Mouse (Mus musculus): ENCODE measurements around the gene Olfr1431. TPM values are rescaled to one million over a fixed set of nuclear protein-coding genes. Genes with fewer than 3 reads are reported as not detected.
"Not testable (repeated sequence)": the region's sequence is repeated elsewhere in the genome, so short reads cannot be mapped to it uniquely, and the experiment has no call there.

The Olfr1431 gene
- not detected in 2 replicates for polyA plus RNA-seq (2012; rRNA removed)

- Histone ChIP-seq H3K4me1 (ENCODE audit: control insufficient read depth, insufficient read depth, low read length) (no peaks in the 10 kb centered on the region), H3K27ac (ENCODE audit: insufficient read depth, low read depth, low read length) (no peak within 1 kb of the TSS), H3K4me3 (ENCODE audit: insufficient read depth, low read depth, low read length) (no peak within 1 kb of the TSS), H3K27me3 (replicated peaks; ENCODE audit: control insufficient read depth, insufficient read depth, low read length) (no peaks in the 10 kb centered on the region), H3K36me3 (ENCODE audit: control insufficient read depth, insufficient read depth, low read length) (no peaks in the 10 kb centered on the region)
- WGBS = 70% methylated on average over 1 of the region's 1 CpGs
- DNase-seq = no peak
- TF ChIP-seq CTCF (conservative IDR thresholded peaks at IDR 0.05; ENCODE audit: insufficient read depth, insufficient read length, low read depth, low read length) = no peak
- TF ChIP-seq POLR2A (IDR thresholded peaks at IDR 0.05; ENCODE audit: low read depth, low read length) = no peak
These were observed at the start of gene Olfr1431 for GRCm38 (mm10) chr19:12200334-12200733. TSS of gene Olfr1431 (plus strand) at chr19:12200634.

GRCm38 (mm10) chr19:12170062-12170599, 30.3 kb upstream of the Olfr1431 start, which contains the start of gene Olfr1555-ps1:
TSS of gene Olfr1555-ps1 (minus strand) at chr19:12170112.
- not testable (repeated sequence) for H3K27ac ChIP-seq (ENCODE audit: insufficient read depth, low read depth, low read length); H3K36me3 ChIP-seq (ENCODE audit: control insufficient read depth, insufficient read depth, low read length); DNase-seq; H3K4me1 ChIP-seq (ENCODE audit: control insufficient read depth, insufficient read depth, low read length); H3K27me3 ChIP-seq (replicated peaks; ENCODE audit: control insufficient read depth, insufficient read depth, low read length); H3K4me3 ChIP-seq (ENCODE audit: insufficient read depth, low read depth, low read length)
- 42% methylated on average over 1 of the region's 1 CpGs for WGBS

- H3K4me3 ChIP-seq (ENCODE audit: insufficient read depth, low read depth, low read length); H3K4me1 ChIP-seq (ENCODE audit: control insufficient read depth, insufficient read depth, low read length); H3K36me3 ChIP-seq (ENCODE audit: control insufficient read depth, insufficient read depth, low read length); H3K27me3 ChIP-seq (replicated peaks; ENCODE audit: control insufficient read depth, insufficient read depth, low read length); DNase-seq; H3K27ac ChIP-seq (ENCODE audit: insufficient read depth, low read depth, low read length): not testable (repeated sequence)
- 80% methylated on average over 5 of the region's 5 CpGs for WGBS
These were observed 25.0 kb upstream of the Olfr1431 start for GRCm38 (mm10) chr19:12175431-12175830.

GRCm38 (mm10) chr19:12199076-12199475, 1.4 kb upstream of the Olfr1431 start:
- not testable (repeated sequence) for H3K4me1 ChIP-seq (ENCODE audit: control insufficient read depth, insufficient read depth, low read length); H3K36me3 ChIP-seq (ENCODE audit: control insufficient read depth, insufficient read depth, low read length); H3K4me3 ChIP-seq (ENCODE audit: insufficient read depth, low read depth, low read length); H3K27ac ChIP-seq (ENCODE audit: insufficient read depth, low read depth, low read length); DNase-seq; H3K27me3 ChIP-seq (replicated peaks; ENCODE audit: control insufficient read depth, insufficient read depth, low read length)
- WGBS = 83% methylated on average over 4 of the region's 4 CpGs

GRCm38 (mm10) chr19:12232496-12232895, 32.1 kb downstream of the Olfr1431 start, which contains the start of gene Olfr1432:
TSS of gene Olfr1432 (minus strand) at chr19:12232596.
- not testable (repeated sequence) for DNase-seq; H3K4me1 ChIP-seq (ENCODE audit: control insufficient read depth, insufficient read depth, low read length); H3K27me3 ChIP-seq (replicated peaks; ENCODE audit: control insufficient read depth, insufficient read depth, low read length); H3K4me3 ChIP-seq (ENCODE audit: insufficient read depth, low read depth, low read length); H3K27ac ChIP-seq (ENCODE audit: insufficient read depth, low read depth, low read length); H3K36me3 ChIP-seq (ENCODE audit: control insufficient read depth, insufficient read depth, low read length)

GRCm38 (mm10) chr19:12241559-12241958, 41.1 kb downstream of the Olfr1431 start, which contains the start of gene Olfr262:
TSS of gene Olfr262 (minus strand) at chr19:12241659.
- no peak within 1 kb of the TSS for H3K4me3 ChIP-seq (ENCODE audit: insufficient read depth, low read depth, low read length)
- no peak for DNase-seq
- H3K27ac ChIP-seq (ENCODE audit: insufficient read depth, low read depth, low read length) = no peak within 1 kb of the TSS
- TF ChIP-seq CTCF (conservative IDR thresholded peaks at IDR 0.05; ENCODE audit: insufficient read depth, insufficient read length, low read depth, low read length) = no peak
- TF ChIP-seq POLR2A (IDR thresholded peaks at IDR 0.05; ENCODE audit: low read depth, low read length) = no peak
- WGBS = 79% methylated on average over 1 of the region's 1 CpGs
- no peaks in the 10 kb centered on the region for H3K4me1 ChIP-seq (ENCODE audit: control insufficient read depth, insufficient read depth, low read length)
- no peaks in the 10 kb centered on the region for H3K36me3 ChIP-seq (ENCODE audit: control insufficient read depth, insufficient read depth, low read length)
- no peaks in the 10 kb centered on the region for H3K27me3 ChIP-seq (replicated peaks; ENCODE audit: control insufficient read depth, insufficient read depth, low read length)

- Histone ChIP-seq H3K27me3 (replicated peaks; ENCODE audit: control insufficient read depth, insufficient read depth, low read length) (no peaks in the 10 kb centered on the region), H3K36me3 (ENCODE audit: control insufficient read depth, insufficient read depth, low read length) (no peaks in the 10 kb centered on the region), H3K4me3 (ENCODE audit: insufficient read depth, low read depth, low read length) (no peak within 1 kb of the TSS), H3K4me1 (ENCODE audit: control insufficient read depth, insufficient read depth, low read length) (no peaks in the 10 kb centered on the region), H3K27ac (ENCODE audit: insufficient read depth, low read depth, low read length) (no peak within 1 kb of the TSS)
- no peak for TF ChIP-seq POLR2A (IDR thresholded peaks at IDR 0.05; ENCODE audit: low read depth, low read length)
- WGBS = 54% methylated on average over 1 of the region's 1 CpGs
- no peak for DNase-seq
These were observed 60.3 kb downstream of the Olfr1431 start, which contains the start of gene Olfr235 for GRCm38 (mm10) chr19:12260732-12261131. TSS of gene Olfr235 (plus strand) at chr19:12261032.

Other genes with a start within 250 kb of the Olfr1431 start
- 21.7 and 24.8 TPM in 2 replicates for gene Osbp, start 234.7 kb upstream of the Olfr1431 start, polyA plus RNA-seq (2012; rRNA removed)
- not detected in 2 replicates for gene Olfr1423, start 159.3 kb upstream of the Olfr1431 start, polyA plus RNA-seq (2012; rRNA removed)
- gene Olfr1424, start 138.0 kb upstream of the Olfr1431 start, polyA plus RNA-seq (2012; rRNA removed) = not detected in 2 replicates
- not detected in 2 replicates for gene Olfr1425, start 122.9 kb upstream of the Olfr1431 start, polyA plus RNA-seq (2012; rRNA removed)
- not detected in 2 replicates for gene Olfr1426, start 108.6 kb upstream of the Olfr1431 start, polyA plus RNA-seq (2012; rRNA removed)
- not detected in 2 replicates for gene Olfr1427, start 97.3 kb upstream of the Olfr1431 start, polyA plus RNA-seq (2012; rRNA removed)
- gene Olfr1428, start 84.7 kb upstream of the Olfr1431 start, polyA plus RNA-seq (2012; rRNA removed) = not detected in 2 replicates
- not detected in 2 replicates for gene Olfr76, start 77.4 kb upstream of the Olfr1431 start, polyA plus RNA-seq (2012; rRNA removed)
- not detected in 2 replicates for gene Olfr1555-ps1, start 30.5 kb upstream of the Olfr1431 start, polyA plus RNA-seq (2012; rRNA removed)
- not detected in 2 replicates for gene Olfr1432, start 32.0 kb downstream of the Olfr1431 start, polyA plus RNA-seq (2012; rRNA removed)
- not detected in 2 replicates for gene Olfr262, start 41.0 kb downstream of the Olfr1431 start, polyA plus RNA-seq (2012; rRNA removed)
- not detected in 2 replicates for gene Olfr235, start 60.4 kb downstream of the Olfr1431 start, polyA plus RNA-seq (2012; rRNA removed)
- gene Olfr1434, start 79.2 kb downstream of the Olfr1431 start, polyA plus RNA-seq (2012; rRNA removed) = not detected in 2 replicates
- gene Olfr1436, start 98.5 kb downstream of the Olfr1431 start, polyA plus RNA-seq (2012; rRNA removed) = not detected in 2 replicates
- gene Olfr1437, start 124.5 kb downstream of the Olfr1431 start, polyA plus RNA-seq (2012; rRNA removed) = not detected in 2 replicates
- gene Olfr1438-ps1, start 135.3 kb downstream of the Olfr1431 start, polyA plus RNA-seq (2012; rRNA removed) = not detected in 2 replicates
- not detected in 2 replicates for gene Olfr1440, start 186.6 kb downstream of the Olfr1431 start, polyA plus RNA-seq (2012; rRNA removed)
- not detected in 2 replicates for gene Olfr1441, start 216.8 kb downstream of the Olfr1431 start, polyA plus RNA-seq (2012; rRNA removed)
- gene Pfpl, start 227.3 kb downstream of the Olfr1431 start, polyA plus RNA-seq (2012; rRNA removed) = not detected in 2 replicates

All from kidney, adult 2 months (tissue).